Mouse (Mus musculus) brain, embryonic 18.5 days (tissue): ENCODE results near the gene Ublcp1.
A peak's percentile ranks its signal among the peaks of the same experiment; 100 is the strongest.

ENCODE experiments used
- DNase-seq: peaks from one replicate; pipeline ENCODE4 v3.0.0-alpha.2; 2012; ENCODE audit warnings: low read depth, low spot score

Ublcp1 gene

DNA sequence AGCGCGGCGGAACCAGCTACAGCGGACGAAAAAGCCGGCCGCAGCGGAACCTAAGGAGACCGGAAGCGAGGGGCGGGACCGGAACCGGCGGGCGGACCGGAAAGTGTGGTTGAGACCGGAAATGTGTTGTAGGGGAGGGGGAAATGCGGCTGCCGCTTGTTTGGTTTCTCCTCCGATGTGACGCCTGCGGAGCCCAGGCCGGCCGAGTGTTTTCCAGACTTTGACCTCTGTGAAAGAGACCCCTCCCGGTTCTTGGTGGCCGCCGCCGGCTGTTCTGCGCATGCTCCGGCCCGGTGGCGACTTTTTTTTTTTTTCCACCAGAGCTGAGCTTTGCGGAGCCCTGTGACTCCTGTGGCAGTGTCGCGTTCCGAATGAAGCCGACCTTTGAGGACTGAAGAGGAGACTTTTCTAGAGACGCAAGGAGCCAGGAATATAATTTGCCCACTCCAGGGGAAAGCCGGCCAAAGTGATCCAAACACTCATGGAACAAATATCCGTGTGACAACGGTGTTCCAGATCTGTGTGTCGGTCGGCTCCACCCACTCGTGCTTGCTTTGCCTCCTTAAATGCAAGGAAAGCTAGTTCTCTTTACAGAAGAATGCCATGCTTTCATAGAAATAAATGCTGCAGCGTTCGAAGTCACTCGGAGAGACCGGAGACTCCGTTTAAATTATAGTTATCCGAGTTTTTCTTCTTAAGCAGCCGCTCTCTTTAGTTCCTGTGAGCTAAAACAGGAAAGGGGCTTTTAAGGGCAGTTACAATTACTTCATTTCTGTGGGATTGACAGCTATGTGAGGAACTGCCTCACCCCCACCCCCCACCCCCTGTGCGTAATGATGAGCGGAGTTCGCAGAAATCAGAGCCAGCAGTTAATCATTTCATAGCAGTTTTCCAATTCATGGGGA is at the start of gene Ublcp1:
Gene Ublcp1 (minus strand): TSS at position 67 of the 905 bp plus-strand sequence.
- peak; percentile 76 for DNase-seq

DNA sequence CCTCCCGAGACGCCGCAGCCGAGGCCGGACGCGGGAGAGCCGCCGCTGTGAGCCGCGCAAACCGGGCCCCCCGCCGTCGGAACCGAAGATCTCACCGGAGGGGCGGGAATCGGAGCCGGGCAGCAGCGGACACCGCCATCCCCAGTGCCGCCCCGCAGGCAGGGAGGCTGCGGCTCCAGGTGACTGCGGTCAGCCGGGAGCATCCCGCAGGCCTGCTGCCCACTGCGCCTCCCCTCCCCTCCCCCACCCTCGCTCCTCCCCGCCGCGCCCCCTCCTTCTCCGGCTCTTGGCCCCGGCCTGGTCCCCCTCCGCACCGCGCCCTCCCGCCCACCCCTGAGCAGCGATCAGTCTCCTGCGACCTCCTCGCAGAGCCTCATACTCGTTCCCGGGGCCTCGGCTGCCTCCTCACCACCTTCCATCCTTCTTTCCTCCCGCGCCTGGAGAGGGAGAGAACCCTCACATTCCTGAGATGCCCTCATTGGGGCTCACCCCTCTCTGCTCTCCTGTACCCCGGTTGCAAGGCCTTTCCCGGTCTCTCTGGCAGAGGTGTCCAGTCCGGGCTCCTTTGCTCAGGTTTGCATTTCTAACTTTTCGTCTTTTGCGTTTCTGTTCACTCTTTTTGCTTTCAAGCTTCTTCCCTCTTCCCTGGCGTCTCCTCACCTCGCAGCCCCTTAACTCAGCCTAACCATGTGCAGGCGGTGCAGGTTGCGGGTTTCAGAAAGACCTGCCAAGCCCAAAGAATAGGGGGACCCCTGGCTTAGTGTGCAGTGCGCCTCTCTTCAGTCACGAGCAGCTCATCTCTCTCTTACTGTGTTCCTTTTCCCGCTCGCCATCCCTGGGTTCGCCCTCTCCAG is 49.0 kb upstream of the Ublcp1 start:
- no peak for DNase-seq

DNA sequence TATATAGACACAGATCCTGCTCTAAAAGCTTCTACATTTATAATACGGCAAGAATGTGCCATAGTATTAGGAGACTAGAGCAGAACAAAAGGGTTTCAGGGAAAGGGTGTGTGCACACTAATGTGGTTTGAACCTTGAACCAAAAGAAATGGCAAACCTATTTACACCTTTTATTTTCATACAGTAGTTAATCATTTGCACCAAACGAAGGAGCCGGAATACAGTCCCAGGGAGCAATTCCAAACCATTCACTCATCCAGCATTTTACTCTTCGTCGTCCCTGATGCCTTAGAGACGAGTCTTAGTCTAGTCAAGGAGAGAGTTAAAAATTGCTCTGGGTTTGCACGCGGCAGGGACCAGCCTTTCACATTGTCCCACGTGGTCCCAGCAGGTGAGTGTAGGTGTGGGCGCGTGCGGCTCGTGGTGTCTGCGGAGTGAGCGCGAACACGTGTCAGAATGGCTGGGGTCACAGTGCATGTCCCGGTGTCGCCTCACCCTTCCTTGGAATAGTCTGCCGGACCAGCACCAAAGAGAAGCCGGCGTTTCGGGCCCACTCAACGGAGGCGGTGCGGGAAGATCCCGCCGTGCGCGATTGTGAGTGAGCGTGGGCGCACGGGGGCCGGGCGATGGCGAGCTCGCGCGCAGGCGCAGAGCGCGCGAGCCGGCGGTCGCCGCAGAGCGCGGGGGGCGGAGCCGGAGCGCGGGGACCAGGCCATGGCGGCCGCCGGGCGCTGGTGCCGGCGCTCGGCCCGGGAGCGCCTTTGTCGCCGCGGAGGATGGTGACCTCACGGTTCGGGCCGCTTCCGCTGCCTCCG is 48.2 kb upstream of the Ublcp1 start, which contains the start of gene Rnf145:
Gene Rnf145 (plus strand): TSS at position 684 of the 815 bp plus-strand sequence.
- DNase-seq: no peak

DNA sequence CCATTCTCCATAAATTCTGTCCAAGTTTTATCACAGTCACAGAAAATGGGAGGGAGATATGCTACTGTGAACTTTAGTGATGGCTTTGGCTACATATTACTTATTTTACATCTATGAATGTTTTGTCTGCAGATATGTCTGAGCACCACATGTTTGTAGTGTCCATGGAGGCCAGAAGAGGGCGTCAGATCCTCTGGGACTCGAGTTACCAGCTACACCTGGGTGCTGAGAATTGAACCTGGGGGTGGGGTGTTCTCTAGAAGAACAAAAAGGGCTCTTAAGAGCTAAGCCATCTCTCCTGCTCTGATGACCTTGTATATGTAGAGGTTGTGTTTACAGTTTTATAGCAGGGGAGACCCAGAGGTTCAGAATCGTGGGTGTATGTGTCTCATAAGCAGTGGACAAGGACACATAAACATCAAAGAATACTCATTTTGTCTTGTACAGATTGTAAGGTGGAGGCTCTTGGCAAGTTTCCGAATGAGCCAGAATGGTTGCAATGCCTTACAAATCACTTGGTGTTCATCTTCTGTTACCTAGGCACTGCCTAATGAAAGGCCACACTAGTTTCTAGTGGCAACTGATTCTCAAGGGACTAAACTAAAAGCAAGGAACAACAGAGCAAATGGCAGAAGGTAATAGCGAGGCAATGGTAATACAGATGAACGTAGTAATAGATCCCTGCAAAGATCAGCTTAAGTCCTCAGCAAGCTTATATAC is 47.4 kb upstream of the Ublcp1 start:
- DNase-seq: no peak

DNA sequence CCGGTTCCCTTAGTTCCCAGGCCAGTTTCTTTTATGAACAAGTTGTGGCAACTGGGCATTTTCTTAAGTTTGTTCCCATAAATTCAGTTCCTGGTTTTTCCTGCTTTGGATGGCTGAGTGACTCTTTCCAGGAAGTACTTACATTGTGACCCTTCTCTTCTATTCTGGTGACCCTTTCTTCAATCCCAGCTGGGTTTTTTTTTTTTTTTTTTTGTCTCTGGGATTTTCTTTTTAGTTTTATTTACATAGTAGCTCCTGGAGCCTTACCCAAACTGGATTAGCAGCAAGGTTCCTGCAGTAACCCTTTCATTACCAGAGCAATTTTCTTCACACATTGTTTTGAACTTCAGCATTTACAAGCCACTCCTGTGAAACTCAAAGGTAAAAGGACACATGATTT is 46.1 kb upstream of the Ublcp1 start:
- no peak for DNase-seq

DNA sequence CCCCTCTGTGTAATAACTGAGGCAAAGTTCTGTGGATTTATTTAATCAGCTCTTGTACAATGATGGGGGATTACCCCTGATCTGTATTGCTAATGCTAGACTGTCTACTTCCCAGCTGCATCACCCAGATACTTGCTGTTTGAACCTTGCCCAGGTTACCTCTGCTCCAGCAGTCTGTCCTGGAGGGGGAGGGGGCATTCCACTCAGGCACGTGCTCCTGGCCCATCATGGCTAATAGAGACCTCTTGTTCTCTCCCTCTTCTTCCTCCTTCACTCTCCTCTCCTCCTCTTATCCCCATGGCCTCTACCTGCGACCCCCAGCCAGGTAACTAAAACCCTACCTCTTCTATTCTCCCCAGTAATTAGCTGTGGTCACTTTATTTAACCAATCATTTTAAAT is 44.4 kb upstream of the Ublcp1 start:
- no peak for DNase-seq

DNA sequence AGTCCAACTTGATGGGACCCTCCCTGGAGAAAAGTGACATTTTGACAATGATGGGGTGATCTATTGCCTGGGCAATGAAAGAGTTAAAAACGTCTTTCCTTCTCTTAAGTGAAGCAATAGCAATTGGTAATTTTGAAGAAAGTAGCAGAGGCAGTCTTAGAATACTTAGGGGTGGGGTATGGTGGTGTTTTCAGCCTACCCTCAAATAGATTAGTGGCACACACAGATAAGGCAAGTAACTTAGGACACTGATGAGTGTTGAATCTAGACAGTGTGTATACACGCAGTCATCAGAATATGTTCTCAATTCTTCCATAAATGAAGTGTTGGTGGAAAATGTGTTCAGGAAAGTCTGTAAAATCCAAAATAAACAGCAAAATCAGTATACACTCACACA is 42.7 kb upstream of the Ublcp1 start:
- DNase-seq: no peak

DNA sequence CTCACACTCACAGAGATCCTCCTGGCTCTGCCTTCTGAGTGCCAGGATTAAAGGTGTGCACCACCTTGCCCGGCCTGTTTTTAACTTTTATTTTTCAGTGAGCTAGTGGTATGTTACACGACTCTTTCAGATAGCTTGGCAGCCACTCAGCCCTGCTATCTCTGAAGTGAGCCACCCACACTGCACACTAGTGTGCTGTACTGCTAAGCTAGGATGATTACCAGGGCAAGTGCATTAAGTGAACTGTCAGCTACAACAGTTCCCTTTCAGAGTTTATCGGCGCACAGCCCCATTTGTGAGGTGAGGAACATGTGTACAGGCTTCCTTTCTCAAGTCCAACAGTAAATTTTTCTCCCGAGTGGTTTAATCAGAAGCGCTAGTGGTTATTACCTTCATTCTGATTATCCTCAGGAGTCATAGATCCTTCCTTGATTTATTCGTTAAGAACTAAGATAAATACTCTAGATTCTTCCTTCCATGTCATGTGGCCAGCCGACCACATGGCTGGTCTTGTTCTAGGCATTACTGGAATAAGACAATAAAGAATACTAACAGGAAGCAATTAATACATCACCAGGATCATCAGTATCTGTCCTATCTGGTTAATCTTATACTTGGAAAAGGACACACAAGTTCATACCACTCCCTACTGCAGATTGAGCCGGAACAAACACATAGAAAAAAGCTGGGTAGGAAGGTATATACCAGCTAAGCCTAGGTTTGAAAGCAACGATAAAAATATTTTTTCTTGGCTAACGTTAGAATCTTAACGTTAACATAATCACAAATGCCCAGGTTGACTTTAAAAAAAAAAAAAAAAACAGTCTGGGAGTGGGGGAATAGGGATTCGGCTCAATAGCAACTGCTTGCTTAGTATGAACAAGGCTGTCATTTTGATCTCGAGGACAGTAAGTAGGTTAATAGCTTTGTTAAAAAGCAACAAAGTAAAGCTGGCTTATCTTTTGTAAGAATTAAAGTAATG is 42.0 kb upstream of the Ublcp1 start:
- DNase-seq: no peak

DNA sequence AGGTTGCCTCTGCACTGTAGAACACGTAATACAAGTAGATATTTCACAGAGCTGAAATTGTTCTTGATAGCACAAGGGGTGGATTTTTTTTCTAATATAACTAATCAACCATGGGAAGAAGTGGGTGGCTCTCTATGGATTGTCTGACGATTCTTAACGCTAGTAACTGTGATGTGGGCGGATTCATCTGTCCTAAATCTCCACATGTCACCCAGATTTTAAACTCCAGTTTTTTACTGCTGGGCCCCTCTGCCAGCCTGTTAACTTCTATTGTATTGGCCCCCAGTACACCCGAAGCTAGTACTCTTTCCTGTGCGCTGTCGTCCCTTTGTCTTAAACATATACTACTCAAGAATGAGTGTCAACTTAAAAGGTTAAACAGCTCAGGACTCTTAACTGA is 40.1 kb upstream of the Ublcp1 start:
- DNase-seq: no peak

DNA sequence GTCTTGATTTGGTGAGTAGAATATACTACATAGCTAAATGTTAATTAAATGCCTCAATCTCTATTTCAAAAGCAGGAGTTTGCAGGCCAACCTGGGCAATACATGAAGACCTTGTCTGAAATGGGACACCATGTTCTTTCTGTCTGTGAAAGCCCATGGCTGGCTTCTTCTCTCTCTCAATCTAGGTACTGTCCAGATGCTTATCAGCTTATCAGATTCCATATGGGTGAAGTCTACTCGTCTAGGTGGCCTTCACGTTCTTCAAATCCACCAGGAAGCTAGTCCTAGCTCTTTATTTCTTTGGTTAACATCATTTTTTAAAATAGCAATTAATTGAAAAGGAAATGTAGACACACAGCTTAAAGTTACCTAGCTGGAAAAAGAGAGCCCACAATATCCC is 39.6 kb upstream of the Ublcp1 start:
- DNase-seq: no peak

DNA sequence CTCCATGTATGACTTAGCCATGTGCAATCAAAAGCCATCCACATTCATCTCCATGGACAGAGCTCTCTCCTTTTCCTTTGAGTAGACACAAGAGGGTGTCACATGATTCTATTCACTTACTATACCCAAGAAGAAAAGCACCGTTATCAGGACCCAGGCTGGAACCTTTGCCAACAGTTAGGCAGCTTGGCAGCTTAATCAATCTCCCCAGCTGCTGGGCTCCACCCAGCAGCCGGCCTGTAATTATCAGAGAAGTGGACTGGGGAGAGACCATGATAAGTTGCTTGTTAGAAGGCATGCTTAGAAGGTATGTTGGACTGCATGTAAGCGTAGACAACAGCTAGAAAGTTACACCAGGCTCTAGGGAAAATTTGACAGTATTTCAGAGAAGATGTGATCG is 38.6 kb upstream of the Ublcp1 start:
- no peak for DNase-seq

DNA sequence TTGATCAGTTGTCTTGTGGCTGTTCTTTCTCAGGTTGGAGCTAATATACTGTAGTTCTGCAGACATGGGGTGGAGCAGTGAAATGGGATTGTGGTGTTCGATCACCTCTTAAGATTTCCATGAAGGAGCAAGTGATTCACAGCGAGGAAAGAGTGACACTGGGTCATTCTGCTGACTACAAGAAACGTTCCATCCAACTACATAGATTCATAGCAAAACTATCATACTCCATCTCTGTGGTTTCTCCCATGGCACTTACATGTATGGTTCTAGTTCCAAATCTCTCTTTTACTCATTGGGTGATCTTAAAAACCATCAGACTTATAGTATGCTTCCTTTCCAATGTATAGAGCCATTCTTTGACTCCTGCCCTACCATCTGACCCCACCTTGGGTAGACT is 34.5 kb upstream of the Ublcp1 start:
- DNase-seq: no peak

DNA sequence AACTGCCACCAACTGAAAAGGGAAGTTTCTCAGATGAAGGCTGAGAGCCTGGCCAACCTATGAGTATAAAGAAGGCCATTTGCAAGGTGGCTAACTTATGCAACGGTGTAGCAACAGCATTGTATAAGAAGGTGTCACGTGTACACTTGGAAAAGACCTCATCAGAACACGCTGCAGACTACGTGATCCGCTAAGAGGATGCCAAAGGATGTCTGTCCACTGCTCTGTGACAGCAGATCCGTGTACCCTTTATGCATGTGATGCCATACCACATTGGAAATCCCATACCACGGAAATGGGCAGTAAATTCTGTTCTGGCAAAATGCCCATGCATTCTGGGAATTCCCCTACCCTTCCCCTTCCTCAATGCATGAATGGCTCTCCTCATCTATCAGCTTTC is 33.8 kb upstream of the Ublcp1 start:
- no peak for DNase-seq

DNA sequence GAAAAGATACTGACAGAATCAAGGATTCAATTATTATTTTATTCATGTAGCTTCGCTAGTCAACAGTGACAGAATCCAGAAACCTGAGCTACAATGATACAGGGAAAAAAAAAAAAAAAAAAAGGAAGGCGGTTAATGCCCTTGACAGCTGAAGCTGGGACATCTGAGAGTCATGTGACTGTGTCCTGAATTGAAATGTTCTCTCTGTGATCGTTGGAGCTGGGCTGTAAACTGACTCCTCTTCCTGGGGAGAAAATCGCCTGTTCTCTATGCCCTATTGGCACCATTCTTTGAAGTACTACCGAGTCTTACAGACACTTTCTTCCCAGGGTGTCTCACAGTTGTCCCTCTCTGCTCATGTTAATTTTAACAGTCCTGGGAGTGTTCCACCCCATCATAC is 32.6 kb upstream of the Ublcp1 start:
- DNase-seq: no peak

DNA sequence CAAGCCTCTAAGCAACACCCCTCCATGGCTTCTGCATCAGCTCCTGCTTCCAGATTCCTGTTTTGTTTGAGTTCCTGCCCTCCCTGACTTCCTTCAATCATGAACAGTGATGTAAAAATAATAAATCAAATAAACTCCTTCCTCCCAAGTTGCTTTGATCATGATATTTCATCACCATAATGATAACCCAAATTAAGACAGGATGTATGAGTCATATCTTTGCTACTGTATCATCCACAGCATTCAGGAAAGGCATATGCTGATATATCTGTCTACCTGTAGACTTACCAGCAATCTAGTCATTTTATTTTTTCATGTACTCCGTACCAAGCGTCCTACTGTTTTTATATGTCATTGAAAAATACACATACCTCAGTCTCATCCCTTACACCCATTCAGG is 31.2 kb upstream of the Ublcp1 start:
- DNase-seq: no peak

DNA sequence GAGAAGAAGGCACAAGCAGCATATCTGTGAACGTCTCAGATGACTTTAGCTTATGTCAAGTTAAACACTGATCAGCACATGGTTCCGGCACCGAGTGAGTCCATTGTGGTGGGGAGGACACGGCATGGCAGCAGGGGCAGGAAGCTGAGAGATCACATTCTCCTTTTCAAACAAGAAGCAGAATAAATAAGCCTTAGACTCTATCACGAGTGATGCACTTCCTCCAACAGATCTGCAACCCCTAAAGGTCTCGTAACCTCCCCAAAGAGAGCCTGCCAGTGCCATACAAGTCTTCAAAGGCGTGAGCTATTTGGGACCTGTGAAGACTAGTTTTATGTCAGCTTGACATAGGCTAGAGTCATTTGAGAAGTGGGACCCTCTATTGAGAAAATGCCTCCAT is 30.7 kb upstream of the Ublcp1 start:
- no peak for DNase-seq

DNA sequence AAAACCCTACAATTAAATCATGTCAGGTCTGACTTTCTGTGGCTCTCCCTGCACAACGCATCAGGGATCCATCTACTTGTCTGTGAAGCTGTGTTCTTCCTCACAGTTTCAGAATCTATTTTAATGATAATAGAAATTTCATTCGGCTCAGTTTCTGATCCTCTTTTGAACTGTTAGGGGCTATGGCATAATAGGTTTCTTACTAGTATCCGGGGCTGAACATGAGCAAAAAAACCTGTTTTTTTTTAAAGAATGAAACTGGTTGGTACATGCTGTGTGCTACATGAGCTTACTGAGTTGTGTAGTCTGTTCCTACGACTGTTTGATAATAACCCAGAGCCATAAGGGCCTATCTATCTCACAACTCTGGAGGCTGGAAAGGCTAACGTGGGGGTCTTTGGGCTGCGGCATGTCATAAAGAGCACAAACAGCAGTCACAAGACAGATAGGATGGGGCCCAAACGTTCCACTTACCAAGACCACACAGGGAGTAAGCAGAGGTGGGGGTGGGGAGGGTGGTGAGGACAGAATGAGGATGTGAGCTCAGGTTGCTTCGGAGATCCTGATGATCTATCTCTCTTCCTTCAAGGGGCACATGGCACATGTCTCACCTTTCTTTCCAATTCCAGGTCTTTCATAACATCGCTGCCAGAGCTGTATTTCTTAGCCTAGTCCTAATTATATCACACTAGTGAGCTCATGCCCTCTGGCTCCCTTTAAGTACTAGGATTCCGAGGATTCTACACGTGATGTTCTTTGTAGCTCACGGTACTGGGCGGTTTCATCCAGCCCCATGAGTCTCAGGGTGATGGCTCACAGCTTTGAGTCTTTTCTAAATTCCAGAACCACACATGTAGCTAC is 28.3 kb upstream of the Ublcp1 start:
- DNase-seq: no peak

DNA sequence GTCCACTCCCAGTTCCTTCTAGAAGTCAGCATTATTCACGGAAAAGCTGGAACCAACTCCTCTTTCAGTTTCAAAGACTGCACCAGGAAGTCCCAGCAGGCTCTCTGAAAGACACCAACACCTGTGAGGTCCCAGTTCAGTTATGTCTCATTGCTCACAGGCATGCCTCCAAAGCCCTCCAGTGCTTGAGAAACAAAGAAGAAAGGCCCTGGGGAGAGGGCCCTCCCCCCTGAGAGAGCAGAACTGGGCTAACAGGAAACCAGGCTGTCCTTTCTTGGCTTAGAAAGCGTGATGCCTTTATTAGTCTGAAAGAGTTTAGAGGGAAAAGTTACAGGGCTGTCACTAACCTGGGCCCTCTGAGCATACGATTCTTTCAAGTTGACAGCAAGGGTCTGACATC is 25.9 kb upstream of the Ublcp1 start:
- no peak for DNase-seq
